ENCODE assay signal across 13 mouse cellular contexts in genomic region chr16:49818627-49819026, GRCm38 (mm10). TPM values are rescaled to one million over a fixed set of nuclear protein-coding genes. Genes with fewer than 3 reads are reported as not detected.
DNase-seq lines count a peak whose midpoint lies in the region; ATAC-seq and TF ChIP-seq lines count a peak whose summit lies in the region.
"Had no signal": no experiment of that assay in that cellular context is flagged by ENCODE, and none has a peak within 500 bp of the region (broad histone marks: within the 10 kb centered on the region; RNA-seq: fewer than 3 reads in every experiment).

No protein-coding gene starts in this region.

- ATAC-seq in lung, postnatal 0 days, result no peak
- no peak for ATAC-seq in embryonic facial prominence, embryonic 11.5 days (replicated peaks; ENCODE audit: insufficient number of reproducible peaks, low FRiP score, low TSS enrichment, low read depth)
- ATAC-seq in megakaryocyte, adult 5-6 weeks (ENCODE audit: poor library complexity, severe bottlenecking), result peak; percentile 97
- ATAC-seq in intestine, embryonic 15.5 days, result no peak
- ATAC-seq: forebrain, embryonic 16.5 days had no signal

- WGBS in lung, postnatal 0 days, result 56% methylated on average over 6 of the region's 6 CpGs
- 34% methylated on average over 6 of the region's 6 CpGs for WGBS in embryonic facial prominence, embryonic 11.5 days
- 54% methylated on average over 6 of the region's 6 CpGs for WGBS in intestine, embryonic 15.5 days

- DNase-seq in lung, postnatal 0 days (ENCODE audit: low spot score), result peak; percentile 62
- no peak for DNase-seq in lung, postnatal 14 days
- peak; percentile 42 for DNase-seq in embryonic facial prominence, embryonic 11.5 days (ENCODE audit: low spot score)
- peak; percentile 57 to 58 for DNase-seq in thymus, postnatal 36 days
- DNase-seq in cerebellum, adult 8-10 months, result no peak
- no peak for DNase-seq in left cerebral cortex, postnatal 10 days (ENCODE audit: extremely low spot score in 1 of 2, low spot score in 2 of 2)
- DNase-seq: adrenal gland, postnatal 10 days; cerebellum, postnatal 36 days; kidney, postnatal 10 days had no signal

- no peak overlapping the region for H3K4me2 ChIP-seq in lung, postnatal 0 days (replicated peaks; ENCODE audit: low read depth, low read length)
- H3K4me2 ChIP-seq in embryonic facial prominence, embryonic 11.5 days (ENCODE audit: low read depth, low read length), result no peak overlapping the region
- no peak overlapping the region for H3K4me2 ChIP-seq in intestine, embryonic 15.5 days (replicated peaks)
- H3K4me2 ChIP-seq: heart, embryonic 13.5 days had no signal

- H3K27me3 ChIP-seq in lung, postnatal 0 days (replicated peaks; ENCODE audit: insufficient read depth, low read length), result no peaks in the 10 kb centered on the region
- H3K27me3 ChIP-seq in embryonic facial prominence, embryonic 11.5 days (ENCODE audit: control insufficient read depth, insufficient read depth, low read length), result no peaks in the 10 kb centered on the region
- H3K27me3 ChIP-seq in intestine, embryonic 15.5 days (replicated peaks), result no peaks in the 10 kb centered on the region
- H3K27me3 ChIP-seq: heart, embryonic 13.5 days had no signal

- TF ChIP-seq CTCF in lung, postnatal 0 days (IDR thresholded peaks at IDR 0.05), result no peak

- H3K36me3 ChIP-seq in lung, postnatal 0 days (ENCODE audit: insufficient read depth, low read length), result no peaks in the 10 kb centered on the region
- no peaks in the 10 kb centered on the region for H3K36me3 ChIP-seq in embryonic facial prominence, embryonic 11.5 days (replicated peaks; ENCODE audit: control insufficient read depth, insufficient read depth, low read depth, low read length)
- no peaks in the 10 kb centered on the region for H3K36me3 ChIP-seq in intestine, embryonic 15.5 days
- H3K36me3 ChIP-seq: heart, embryonic 13.5 days had no signal

- H3K27ac ChIP-seq in lung, postnatal 0 days (ENCODE audit: low read length), result no peak overlapping the region
- H3K27ac ChIP-seq in embryonic facial prominence, embryonic 11.5 days (replicated peaks; ENCODE audit: low read depth, low read length), result no peak overlapping the region
- H3K27ac ChIP-seq in intestine, embryonic 15.5 days, result no peak overlapping the region
- H3K27ac ChIP-seq: heart, embryonic 13.5 days had no signal

- intact Hi-C loops in left cerebral cortex, postnatal 10 days (cut with DNase I), result no loop called here

- TF ChIP-seq EP300 in lung, postnatal 0 days (IDR thresholded peaks at IDR 0.05), result no peak

- no peaks in the 10 kb centered on the region for H3K4me1 ChIP-seq in lung, postnatal 0 days (ENCODE audit: insufficient read depth, low read depth, low read length)
- H3K4me1 ChIP-seq in embryonic facial prominence, embryonic 11.5 days (ENCODE audit: control insufficient read depth, insufficient read depth, low read length), result no peaks in the 10 kb centered on the region
- H3K4me1 ChIP-seq in intestine, embryonic 15.5 days (replicated peaks), result no peaks in the 10 kb centered on the region
- H3K4me1 ChIP-seq: heart, embryonic 13.5 days had no signal

- no peak overlapping the region for H3K4me3 ChIP-seq in lung, postnatal 0 days (ENCODE audit: low read depth, low read length)
- no peak overlapping the region for H3K4me3 ChIP-seq in embryonic facial prominence, embryonic 11.5 days (ENCODE audit: low read depth, low read length)
- H3K4me3 ChIP-seq in intestine, embryonic 15.5 days (replicated peaks), result no peak overlapping the region
- H3K4me3 ChIP-seq: heart, embryonic 13.5 days had no signal

- H3K9ac ChIP-seq in lung, postnatal 0 days (replicated peaks; ENCODE audit: low read depth), result no peak overlapping the region
- no peak overlapping the region for H3K9ac ChIP-seq in embryonic facial prominence, embryonic 11.5 days (replicated peaks; ENCODE audit: low read length)
- H3K9ac ChIP-seq in intestine, embryonic 15.5 days, result no peak overlapping the region
- H3K9ac ChIP-seq: heart, embryonic 13.5 days had no signal

- no peaks in the 10 kb centered on the region for H3K9me3 ChIP-seq in lung, postnatal 0 days (ENCODE audit: low read length)
- H3K9me3 ChIP-seq in embryonic facial prominence, embryonic 11.5 days (replicated peaks; ENCODE audit: control insufficient read depth, low read length), result no peaks in the 10 kb centered on the region
- no peaks in the 10 kb centered on the region for H3K9me3 ChIP-seq in intestine, embryonic 15.5 days
- H3K9me3 ChIP-seq: heart, embryonic 13.5 days had no signal

RNA-seq across cellular contexts. Expression of gene Cd47, which starts 18.3 kb away (rescaled TPM):
- 219 and 245 TPM in 2 replicates for polyA plus RNA-seq in lung, postnatal 0 days (2015; fragmentation: Nextera tagmentation; extraction: Ambion mirVana)
- 48.5 and 50.3 TPM in 2 replicates for polyA plus RNA-seq in embryonic facial prominence, embryonic 11.5 days (2014; fragmentation: Nextera tagmentation; extraction: Ambion mirVana)
- 343 and 360 TPM in 2 replicates for total RNA-seq in megakaryocyte, adult 5-6 weeks (2015)
- 145 and 164 TPM in 2 replicates for total RNA-seq in megakaryocyte, adult 5-6 weeks (2017)
- 100 to 1,000 TPM; 294 to 300 TPM for total RNA-seq in left cerebral cortex, postnatal 10 days (2021)
- 79.0 and 85.0 TPM in 2 replicates for polyA plus RNA-seq in intestine, embryonic 15.5 days (2015; fragmentation: Nextera tagmentation; extraction: Ambion mirVana)

Comparison
In these comparisons a context has a peak if more than half of its experiments do, and no peak if none do; other contexts are left out.
1. DNase-seq: peak in lung, postnatal 0 days (single experiment), embryonic facial prominence, embryonic 11.5 days (single experiment) and thymus, postnatal 36 days (2 of 2); none in lung, postnatal 14 days (single experiment), cerebellum, adult 8-10 months (single experiment) and left cerebral cortex, postnatal 10 days (0 of 2).